Mouse (Mus musculus) liver, postnatal 0 days (tissue): Measurements from ENCODE around the gene Tecpr2. TPM values are rescaled to one million over a fixed set of nuclear protein-coding genes. Genes with fewer than 3 reads are reported as not detected.

ENCODE experiments used
- ATAC-seq: fragments of 200-750 bp; cut with Nextera tagmentation; 2 replicates; pipeline ENCODE4 v1.8.0; 2017; ENCODE audit warnings: mild to moderate bottlenecking, moderate library complexity
- DNase-seq: peaks from one replicate; pipeline ENCODE4 v3.0.0-alpha.2; 2016
- H3K27ac ChIP-seq: fragments of 300-500 bp; sonication (generic); 2 replicates; pipeline ENCODE4 v1.5.1; 2014; ENCODE audit warnings: antibody characterized with exemption, moderate library complexity, mild to moderate bottlenecking, low read depth
- H3K27me3 ChIP-seq: fragments of 300-500 bp; sonication (generic); 2 replicates; pipeline ENCODE4 v1.6.1; 2014; ENCODE audit warnings: low read length, control low read depth, mixed read lengths; ENCODE audit not compliant: insufficient read depth
- H3K36me3 ChIP-seq: fragments of 300-500 bp; sonication (generic); replicated peaks from 2 replicates; pipeline ENCODE4 v1.6.1; 2014; ENCODE audit warnings: mild to moderate bottlenecking, control low read depth, low read length, moderate library complexity, mixed read lengths; ENCODE audit not compliant: insufficient read depth
- H3K4me1 ChIP-seq: fragments of 300-500 bp; sonication (generic); 2 replicates; pipeline ENCODE4 v1.6.1; 2014; ENCODE audit warnings: antibody characterized with exemption, mild to moderate bottlenecking, control low read depth; ENCODE audit not compliant: insufficient read depth
- H3K4me2 ChIP-seq: fragments of 300-500 bp; sonication (generic); 2 replicates; pipeline ENCODE4 v1.6.1; 2014; ENCODE audit warnings: low read depth, mild to moderate bottlenecking, low read length, moderate library complexity, mixed read lengths
- H3K4me3 ChIP-seq: fragments of 300-500 bp; sonication (generic); 2 replicates; pipeline ENCODE4 v1.5.1; 2014; ENCODE audit warnings: low read depth, low read length
- H3K9ac ChIP-seq: fragments of 300-500 bp; sonication (generic); replicated peaks from 2 replicates; pipeline ENCODE4 v1.6.1; 2014; ENCODE audit warnings: mild to moderate bottlenecking, moderate library complexity
- H3K9me3 ChIP-seq: fragments of 300-500 bp; sonication (generic); 2 replicates; pipeline ENCODE4 v1.6.1; 2016; ENCODE audit warnings: mild to moderate bottlenecking, control low read depth, low read length, mixed read lengths
- CTCF ChIP-seq: sonication (generic); IDR thresholded peaks from 2 replicates; pipeline ENCODE4 v1.5.1; 2016; ENCODE audit warnings: antibody characterized with exemption, low read depth
- EP300 ChIP-seq: IDR thresholded peaks from 2 replicates; pipeline ENCODE4 v1.6.1; 2016; ENCODE audit warnings: antibody characterized with exemption, low read depth, mild to moderate bottlenecking
- WGBS: fragments of 180-500 bp; shearing (Covaris S2); extraction: QIAGEN DNeasy Blood & Tissue Kit; methylation state at CpG from one replicate; pipeline ENCODE4 v1.1.7; 2014; ENCODE audit not compliant: insufficient replicate concordance; 5-methylcytosine and 5-hydroxymethylcytosine counted together
- polyA plus RNA-seq: library from polyadenylated mRNA; unstranded; fragments of >200 nt; fragmentation: Nextera tagmentation; extraction: Ambion mirVana; gene quantifications from 2 replicates; pipeline ENCODE4 v1.2.1, GENCODE M21; 2015

Tecpr2 gene
- polyA plus RNA-seq, 1 experiment from 2014 or later: 1.1 TPM

- Histone ChIP-seq H3K9ac (no peak overlapping the region), H3K9me3 (no peaks in the 10 kb centered on the region), H3K27ac (no peak overlapping the region), H3K36me3 (peaks cover 53% of the 10 kb centered on the region), H3K4me3 (no peak overlapping the region), H3K27me3 (no peaks in the 10 kb centered on the region), H3K4me2 (no peak overlapping the region), H3K4me1 (peaks cover 14% of the 10 kb centered on the region)
- WGBS: 77% methylated on average over 2 of the region's 2 CpGs
- TF ChIP-seq EP300 (no peak), CTCF (no peak)
- DNase-seq (no peak), ATAC-seq (no peak)
These were observed 13.7 kb upstream of the Tecpr2 start for GRCm38 (mm10) chr12:110875351-110875750.

- Histone ChIP-seq H3K4me2 (no peak overlapping the region), H3K4me3 (no peak overlapping the region), H3K27ac (no peak overlapping the region), H3K36me3 (peaks cover 35% of the 10 kb centered on the region), H3K4me1 (no peaks in the 10 kb centered on the region), H3K27me3 (no peaks in the 10 kb centered on the region), H3K9me3 (no peaks in the 10 kb centered on the region), H3K9ac (no peak overlapping the region)
- DNase-seq (no peak), ATAC-seq (no peak)
- 89% methylated on average over 7 of the region's 7 CpGs for WGBS
- peak; percentile 34 for TF ChIP-seq CTCF
- TF ChIP-seq EP300: no peak
These were observed 6.8 kb upstream of the Tecpr2 start for GRCm38 (mm10) chr12:110882291-110882690.

GRCm38 (mm10) chr12:110885251-110885650 is 3.8 kb upstream of the Tecpr2 start:
- 95% methylated on average over 2 of the region's 2 CpGs for WGBS
- DNase-seq (no peak), ATAC-seq (no peak)
- Histone ChIP-seq H3K27ac (no peak overlapping the region), H3K4me1 (peaks cover 13% of the 10 kb centered on the region), H3K9ac (no peak overlapping the region), H3K9me3 (no peaks in the 10 kb centered on the region), H3K36me3 (peaks cover 15% of the 10 kb centered on the region), H3K4me2 (no peak overlapping the region), H3K27me3 (no peaks in the 10 kb centered on the region), H3K4me3 (no peak overlapping the region)
- TF ChIP-seq EP300 (no peak), CTCF (no peak)

- Histone ChIP-seq H3K9me3 (no peaks in the 10 kb centered on the region), H3K4me3 (peak overlapping the region; percentile 80), H3K27ac (peak overlapping the region; percentile 71), H3K27me3 (no peaks in the 10 kb centered on the region), H3K4me2 (peak overlapping the region; percentile 94), H3K36me3 (peaks cover 6% of the 10 kb centered on the region), H3K4me1 (peaks cover 18% of the 10 kb centered on the region), H3K9ac (peak overlapping the region; percentile 86)
- no peak for TF ChIP-seq CTCF
- TF ChIP-seq EP300: no peak
- DNase-seq (no peak), ATAC-seq (no peak)
- 18% methylated on average over 12 of the region's 12 CpGs for WGBS
These were observed 958 bp upstream of the Tecpr2 start for GRCm38 (mm10) chr12:110888106-110888505.

- Histone ChIP-seq H3K4me2 (peak overlapping the region; percentile 94), H3K4me1 (peaks cover 18% of the 10 kb centered on the region), H3K9me3 (no peaks in the 10 kb centered on the region), H3K9ac (peak overlapping the region; percentile 86), H3K27ac (peak overlapping the region; percentile 71), H3K36me3 (peaks cover 5% of the 10 kb centered on the region), H3K4me3 (peak overlapping the region; percentile 80), H3K27me3 (no peaks in the 10 kb centered on the region)
- DNase-seq (no peak), ATAC-seq (peak; percentile 35)
- TF ChIP-seq EP300: no peak
- TF ChIP-seq CTCF: no peak
- WGBS: 0% methylated on average over 25 of the region's 25 CpGs
These were observed 458 bp upstream of the Tecpr2 start for GRCm38 (mm10) chr12:110888606-110889005.

- Histone ChIP-seq H3K27me3 (no peaks in the 10 kb centered on the region), H3K4me1 (peaks cover 18% of the 10 kb centered on the region), H3K4me3 (no peak overlapping the region), H3K4me2 (no peak overlapping the region), H3K9ac (no peak overlapping the region), H3K27ac (no peak overlapping the region), H3K9me3 (no peaks in the 10 kb centered on the region), H3K36me3 (no peaks in the 10 kb centered on the region; the same call in 1 of the 2 replicates)
- DNase-seq: no peak
- no peak for TF ChIP-seq EP300
- TF ChIP-seq CTCF: no peak
- 61% methylated on average over 1 of the region's 1 CpGs for WGBS
- no peak for ATAC-seq
These were observed 2.8 kb downstream of the Tecpr2 start for GRCm38 (mm10) chr12:110891887-110892286.

GRCm38 (mm10) chr12:110902106-110902505 is 13.0 kb downstream of the Tecpr2 start:
- H3K4me2 ChIP-seq: no peak overlapping the region
- H3K4me3 ChIP-seq: no peak overlapping the region
- H3K9me3 ChIP-seq: no peaks in the 10 kb centered on the region
- no peak for ATAC-seq
- no peak for DNase-seq
- TF ChIP-seq CTCF (no peak), EP300 (no peak)
- no peaks in the 10 kb centered on the region for H3K27me3 ChIP-seq
- no peaks in the 10 kb centered on the region for H3K36me3 ChIP-seq
- no peak overlapping the region for H3K9ac ChIP-seq
- WGBS: 74% methylated on average over 4 of the region's 4 CpGs
- no peak overlapping the region for H3K27ac ChIP-seq
- no peaks in the 10 kb centered on the region for H3K4me1 ChIP-seq
